Mouse (Mus musculus): ENCODE data around the gene Tspan5.

Gene Tspan5

GRCm38 (mm10) chr3:138741649-138742565 is at the start of gene Tspan5:
Gene Tspan5 (plus strand): TSS chr3:138742195.
- in situ Hi-C loops (cut with MboI; ENCODE audit: low pct_unique_long_range_greater_than_20kb in 1 of 2, low sequenced_read_pairs in 2 of 2, unreplicated experiment in 1 of 2): no loop called here

DNA sequence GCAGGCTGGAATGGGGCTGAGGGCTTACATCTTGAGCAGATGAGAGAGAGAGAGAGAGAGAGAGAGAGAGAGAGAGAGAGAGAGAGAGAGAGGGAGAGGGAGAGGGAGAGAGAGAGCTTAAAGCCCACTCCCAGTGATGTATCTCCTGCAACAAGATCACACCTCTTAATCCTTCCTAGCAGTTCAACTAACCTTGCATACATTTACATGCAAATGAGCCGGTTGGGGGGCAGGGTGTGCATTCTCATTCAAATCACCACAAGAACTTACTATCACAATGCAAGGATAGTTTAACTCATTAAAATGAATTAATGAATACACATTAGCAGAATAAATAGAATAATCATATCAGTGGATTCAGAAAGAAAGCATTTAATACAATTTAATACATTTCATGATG is 49.7 kb upstream of the Tspan5 start:
- in situ Hi-C loops (cut with MboI; ENCODE audit: low pct_unique_long_range_greater_than_20kb in 1 of 2, low sequenced_read_pairs in 2 of 2, unreplicated experiment in 1 of 2): no loop called here

GRCm38 (mm10) chr3:138703399-138703798 is 38.6 kb upstream of the Tspan5 start:
- in situ Hi-C loops (cut with MboI; ENCODE audit: low pct_unique_long_range_greater_than_20kb in 1 of 2, low sequenced_read_pairs in 2 of 2, unreplicated experiment in 1 of 2): no loop called here

DNA sequence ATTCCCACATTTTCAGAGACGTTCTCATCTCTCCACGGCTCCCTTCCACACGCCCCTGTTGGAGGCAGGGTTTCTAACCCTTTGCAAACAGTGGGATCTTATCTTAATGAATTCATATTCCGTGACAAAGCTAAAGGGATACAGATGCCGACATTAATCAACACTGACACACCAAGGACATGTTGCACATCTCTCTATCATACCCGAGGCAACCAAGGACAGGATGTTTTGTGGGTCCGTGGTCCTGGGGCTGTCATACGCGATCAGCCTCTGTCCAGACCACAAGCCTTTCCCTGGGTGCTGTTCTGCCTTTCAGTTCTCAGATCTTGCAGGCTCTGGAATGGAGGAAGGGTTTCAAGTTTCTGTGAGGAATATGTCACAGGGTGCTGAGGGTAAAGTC is 37.5 kb upstream of the Tspan5 start:
- in situ Hi-C loops (cut with MboI; ENCODE audit: low pct_unique_long_range_greater_than_20kb in 1 of 2, low sequenced_read_pairs in 2 of 2, unreplicated experiment in 1 of 2): no loop called here

DNA sequence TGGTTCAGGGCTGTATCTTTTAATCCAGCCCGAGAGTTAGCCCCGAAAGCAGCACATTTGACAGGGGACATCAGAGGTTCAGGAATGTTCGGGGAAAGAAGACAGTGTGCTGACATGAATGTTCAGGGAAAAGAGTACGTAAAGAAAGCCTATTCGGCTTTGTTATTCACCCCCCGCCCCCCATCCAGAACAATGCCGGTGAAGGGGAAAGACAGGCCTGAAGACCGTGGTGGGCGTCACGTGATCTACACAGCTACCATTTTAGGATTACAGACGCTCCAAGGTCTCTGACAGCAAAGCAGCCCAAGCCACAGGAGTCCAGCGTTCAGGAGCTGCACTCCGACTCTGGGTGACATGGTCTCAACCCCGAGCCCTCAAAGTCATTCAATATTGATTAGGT is 36.1 kb upstream of the Tspan5 start:
- in situ Hi-C loops (cut with MboI; ENCODE audit: low pct_unique_long_range_greater_than_20kb in 1 of 2, low sequenced_read_pairs in 2 of 2, unreplicated experiment in 1 of 2): no loop called here

DNA sequence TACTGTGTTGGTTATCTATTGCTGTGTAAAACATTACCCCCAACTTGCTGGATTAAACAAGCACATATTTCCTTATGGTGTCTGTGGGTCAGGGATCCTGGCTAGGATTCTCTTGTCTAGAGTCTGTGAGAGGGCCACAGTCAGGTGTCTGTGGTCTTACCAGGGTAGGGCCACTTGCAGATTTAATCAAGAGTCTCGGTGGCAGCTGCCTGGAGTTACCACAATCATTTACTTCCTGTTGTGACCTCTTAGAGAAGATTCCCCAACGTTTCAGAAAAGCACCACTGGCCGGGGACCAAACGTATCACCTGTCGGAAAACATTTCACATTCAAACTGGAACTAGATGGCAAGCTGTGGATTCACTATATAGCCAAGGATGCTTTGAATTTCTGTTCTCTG is 32.8 kb upstream of the Tspan5 start:
- in situ Hi-C loops (cut with MboI; ENCODE audit: low pct_unique_long_range_greater_than_20kb in 1 of 2, low sequenced_read_pairs in 2 of 2, unreplicated experiment in 1 of 2): no loop called here

GRCm38 (mm10) chr3:138711971-138712370 is 30.0 kb upstream of the Tspan5 start:
- in situ Hi-C loops (cut with MboI; ENCODE audit: low pct_unique_long_range_greater_than_20kb in 1 of 2, low sequenced_read_pairs in 2 of 2, unreplicated experiment in 1 of 2): no loop called here

DNA sequence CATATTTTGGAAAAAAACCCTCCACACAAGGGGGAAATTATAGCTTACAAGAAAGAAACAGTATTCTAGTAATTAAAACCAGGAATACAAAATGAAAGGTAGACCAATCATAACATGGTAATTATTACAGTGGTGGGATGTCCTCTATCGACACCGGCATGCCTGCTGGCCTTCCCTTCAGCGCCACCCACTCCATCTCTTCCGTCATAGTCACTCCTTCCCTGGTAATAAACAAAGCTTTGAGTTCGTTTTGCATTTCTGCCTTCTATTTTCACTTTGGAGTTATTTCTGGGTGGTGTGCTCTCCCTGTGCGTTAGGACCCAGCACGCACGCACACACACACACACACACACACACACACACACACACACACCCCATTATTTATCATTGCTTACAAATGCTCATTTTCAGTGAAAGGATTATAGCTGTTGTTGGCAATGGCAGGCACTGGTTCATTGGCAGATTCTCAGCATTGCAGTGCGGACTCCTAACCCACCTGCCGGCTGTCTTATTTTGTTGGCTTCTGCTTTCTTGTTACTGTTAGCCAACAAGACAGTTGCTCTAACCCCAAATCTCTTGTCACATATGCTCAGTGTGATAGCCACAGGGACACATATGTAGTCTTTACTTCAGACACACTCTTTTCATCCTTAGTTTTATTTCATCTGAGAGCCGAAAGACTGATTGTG is 29.4 kb upstream of the Tspan5 start:
- in situ Hi-C loops (cut with MboI; ENCODE audit: low pct_unique_long_range_greater_than_20kb in 1 of 2, low sequenced_read_pairs in 2 of 2, unreplicated experiment in 1 of 2): no loop called here

- in situ Hi-C loops (cut with MboI; ENCODE audit: low pct_unique_long_range_greater_than_20kb in 1 of 2, low sequenced_read_pairs in 2 of 2, unreplicated experiment in 1 of 2): no loop called here
These were observed 28.9 kb upstream of the Tspan5 start for GRCm38 (mm10) chr3:138713141-138713540.

DNA sequence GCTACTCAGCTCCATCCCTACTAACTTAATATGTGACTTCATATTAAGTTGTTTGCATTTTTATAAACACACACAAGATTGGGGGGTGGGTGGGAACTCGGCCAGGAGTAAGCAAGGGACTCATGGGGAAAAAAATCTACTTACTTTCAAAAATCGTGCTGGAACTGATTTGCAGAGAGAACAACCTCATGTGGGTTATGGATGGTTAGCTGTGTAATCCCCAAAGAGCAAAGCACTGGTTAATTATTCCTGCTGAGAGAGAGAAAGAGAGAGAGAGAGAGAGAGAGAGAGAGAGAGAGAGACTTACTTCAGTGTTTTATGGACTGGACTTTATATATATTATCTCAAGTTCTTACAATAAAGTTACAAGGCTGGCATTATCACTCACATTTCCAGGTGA is 27.2 kb upstream of the Tspan5 start:
- in situ Hi-C loops (cut with MboI; ENCODE audit: low pct_unique_long_range_greater_than_20kb in 1 of 2, low sequenced_read_pairs in 2 of 2, unreplicated experiment in 1 of 2): no loop called here

- in situ Hi-C loops (cut with MboI; ENCODE audit: low pct_unique_long_range_greater_than_20kb in 1 of 2, low sequenced_read_pairs in 2 of 2, unreplicated experiment in 1 of 2): no loop called here
These were observed 26.8 kb upstream of the Tspan5 start for GRCm38 (mm10) chr3:138715212-138715611.

- in situ Hi-C loops (cut with MboI; ENCODE audit: low pct_unique_long_range_greater_than_20kb in 1 of 2, low sequenced_read_pairs in 2 of 2, unreplicated experiment in 1 of 2): no loop called here
These were observed 25.0 kb upstream of the Tspan5 start for GRCm38 (mm10) chr3:138717040-138717439.

- in situ Hi-C loops (cut with MboI; ENCODE audit: low pct_unique_long_range_greater_than_20kb in 1 of 2, low sequenced_read_pairs in 2 of 2, unreplicated experiment in 1 of 2): no loop called here
These were observed 19.8 kb upstream of the Tspan5 start for GRCm38 (mm10) chr3:138722152-138722551.

GRCm38 (mm10) chr3:138727571-138727970 is 14.4 kb upstream of the Tspan5 start:
- in situ Hi-C loops (cut with MboI; ENCODE audit: low pct_unique_long_range_greater_than_20kb in 1 of 2, low sequenced_read_pairs in 2 of 2, unreplicated experiment in 1 of 2): no loop called here

- in situ Hi-C loops (cut with MboI; ENCODE audit: low pct_unique_long_range_greater_than_20kb in 1 of 2, low sequenced_read_pairs in 2 of 2, unreplicated experiment in 1 of 2): no loop called here
These were observed 13.2 kb upstream of the Tspan5 start for GRCm38 (mm10) chr3:138728840-138729239.

- in situ Hi-C loops (cut with MboI; ENCODE audit: low pct_unique_long_range_greater_than_20kb in 1 of 2, low sequenced_read_pairs in 2 of 2, unreplicated experiment in 1 of 2): no loop called here
These were observed 11.2 kb upstream of the Tspan5 start for GRCm38 (mm10) chr3:138730812-138731211.

DNA sequence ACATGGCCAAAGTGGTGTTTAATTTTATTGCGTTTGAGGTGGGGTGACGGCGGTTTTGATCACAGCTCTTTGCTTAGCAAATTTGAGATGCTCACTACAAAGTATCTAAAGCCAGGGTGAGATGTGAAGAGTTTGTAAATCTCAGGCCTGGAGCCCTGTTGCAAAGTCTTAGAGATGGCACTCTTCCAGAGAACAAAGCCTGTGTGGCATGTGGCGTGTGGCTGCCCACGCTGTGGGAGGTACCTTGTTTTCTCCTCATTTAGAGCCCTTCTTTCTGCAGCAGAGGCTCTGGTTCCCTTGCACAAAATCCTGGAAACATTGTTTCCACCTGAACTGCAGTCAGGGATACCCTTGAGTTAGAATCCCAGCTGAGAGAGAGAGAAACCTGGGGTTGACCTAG is 6.2 kb upstream of the Tspan5 start:
- in situ Hi-C loops (cut with MboI; ENCODE audit: low pct_unique_long_range_greater_than_20kb in 1 of 2, low sequenced_read_pairs in 2 of 2, unreplicated experiment in 1 of 2): no loop called here

- in situ Hi-C loops (cut with MboI; ENCODE audit: low pct_unique_long_range_greater_than_20kb in 1 of 2, low sequenced_read_pairs in 2 of 2, unreplicated experiment in 1 of 2): no loop called here
These were observed 2.8 kb upstream of the Tspan5 start for GRCm38 (mm10) chr3:138739150-138739700.

DNA sequence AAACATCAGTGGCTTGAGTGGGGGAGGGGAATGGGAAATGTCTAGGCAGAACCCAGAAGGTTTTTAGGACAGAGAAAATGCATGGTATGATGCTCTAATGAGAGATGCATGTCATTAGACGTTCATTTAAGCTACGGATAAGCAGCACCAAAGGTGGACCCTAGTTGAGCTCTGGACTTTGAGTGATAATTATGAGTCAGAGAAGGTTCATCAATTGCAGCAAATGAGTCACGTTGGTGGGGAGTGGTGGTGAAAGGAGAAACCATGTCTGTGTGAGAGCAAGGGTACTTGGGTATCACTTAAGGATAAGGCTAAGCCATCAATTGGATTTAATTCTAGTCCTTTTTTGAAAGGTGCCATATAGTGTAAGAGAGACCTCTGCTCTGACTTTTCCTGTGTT is 1.7 kb upstream of the Tspan5 start:
- in situ Hi-C loops (cut with MboI; ENCODE audit: low pct_unique_long_range_greater_than_20kb in 1 of 2, low sequenced_read_pairs in 2 of 2, unreplicated experiment in 1 of 2): no loop called here
